Mouse (Mus musculus) lung, postnatal 0 days (tissue): Measurements from ENCODE around the gene Wnk3. TPM values are rescaled to one million over a fixed set of nuclear protein-coding genes. Genes with fewer than 3 reads are reported as not detected.
"Not testable (repeated sequence)": the region's sequence is repeated elsewhere in the genome, so short reads cannot be mapped to it uniquely, and the experiment has no call there.

Experiments used
- ATAC-seq: fragments of 200-750 bp; cut with Nextera tagmentation; 2 replicates; pipeline ENCODE4 v1.8.0; 2017; ENCODE audit warnings: moderate library complexity
- DNase-seq: peaks from one replicate; pipeline ENCODE4 v3.0.0-alpha.2; 2016; ENCODE audit warnings: low spot score
- H3K27ac ChIP-seq: fragments of 300-500 bp; sonication (generic); 2 replicates; pipeline ENCODE4 v1.5.1; 2014; ENCODE audit warnings: antibody characterized with exemption, mild to moderate bottlenecking, low read length, mixed read lengths
- H3K27me3 ChIP-seq: fragments of 300-500 bp; sonication (generic); replicated peaks from 2 replicates; pipeline ENCODE4 v1.6.1; 2014; ENCODE audit warnings: low read length, mixed read lengths; ENCODE audit not compliant: insufficient read depth
- H3K36me3 ChIP-seq: fragments of 300-500 bp; sonication (generic); 2 replicates; pipeline ENCODE4 v1.6.1; 2014; ENCODE audit warnings: low read length, mixed read lengths; ENCODE audit not compliant: insufficient read depth
- H3K4me1 ChIP-seq: fragments of 300-500 bp; sonication (generic); 2 replicates; pipeline ENCODE4 v1.6.1; 2014; ENCODE audit warnings: antibody characterized with exemption, low read depth, low read length, mixed read lengths; ENCODE audit not compliant: insufficient read depth
- H3K4me2 ChIP-seq: fragments of 300-500 bp; sonication (generic); replicated peaks from 2 replicates; pipeline ENCODE4 v1.6.1; 2014; ENCODE audit warnings: low read depth, mild to moderate bottlenecking, low read length, moderate library complexity, mixed read lengths
- H3K4me3 ChIP-seq: fragments of 300-500 bp; sonication (generic); 2 replicates; pipeline ENCODE4 v1.5.1; 2014; ENCODE audit warnings: low read depth, low read length
- H3K9ac ChIP-seq: fragments of 300-500 bp; sonication (generic); replicated peaks from 2 replicates; pipeline ENCODE4 v1.6.1; 2014; ENCODE audit warnings: low read depth, mild to moderate bottlenecking
- H3K9me3 ChIP-seq: fragments of 300-500 bp; sonication (generic); 2 replicates; pipeline ENCODE4 v1.6.1; 2016; ENCODE audit warnings: low read length, mixed read lengths
- CTCF ChIP-seq: IDR thresholded peaks from 2 replicates; pipeline ENCODE4 v1.5.1; 2016; ENCODE audit warnings: antibody characterized with exemption, mild to moderate bottlenecking
- EP300 ChIP-seq: IDR thresholded peaks from 2 replicates; pipeline ENCODE4 v1.6.1; 2016; ENCODE audit warnings: antibody characterized with exemption, mild to moderate bottlenecking, control low read depth
- WGBS: fragments of 180-500 bp; shearing (Covaris S2); extraction: QIAGEN DNeasy Blood & Tissue Kit; methylation state at CpG from one replicate; pipeline ENCODE4 v1.1.7; 2014; 5-methylcytosine and 5-hydroxymethylcytosine counted together
- polyA plus RNA-seq: library from polyadenylated mRNA; unstranded; fragments of >200 nt; fragmentation: Nextera tagmentation; extraction: Ambion mirVana; gene quantifications from 2 replicates; pipeline ENCODE4 v1.2.1, GENCODE M21; 2015

Wnk3 gene
- 0.08 and 0.18 TPM in 2 replicates for polyA plus RNA-seq

DNA sequence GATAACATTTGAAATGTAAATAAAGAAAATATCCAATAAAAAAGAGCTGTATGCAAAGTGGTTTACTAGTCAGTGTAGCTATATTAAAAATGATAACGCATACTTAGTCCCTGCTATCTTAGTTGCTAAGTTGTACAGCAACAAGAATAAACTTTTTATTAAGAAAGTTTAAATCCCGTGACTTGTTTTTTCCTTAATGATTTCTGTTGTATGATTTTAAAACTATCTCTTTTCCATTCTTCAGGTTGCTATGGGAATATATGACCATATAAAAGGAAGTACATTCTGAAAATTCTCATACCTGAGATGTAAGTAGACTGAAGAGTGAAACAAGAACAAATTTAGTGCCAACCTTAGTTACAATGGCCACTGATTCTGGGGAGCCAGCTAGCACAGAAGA lies at the start of gene Wnk3:
Gene Wnk3, plus strand, starts transcription at position 301 of the 400 bp plus-strand sequence.
- ATAC-seq (no peak), DNase-seq (no peak)
- no peak within 1 kb of the TSS for H3K9ac ChIP-seq
- no peak within 1 kb of the TSS for H3K4me2 ChIP-seq
- WGBS = 86% methylated on average over 2 of the region's 2 CpGs
- TF ChIP-seq CTCF (no peak), EP300 (no peak)
- H3K27me3 ChIP-seq = no peaks in the 10 kb centered on the region
- no peaks in the 10 kb centered on the region for H3K4me1 ChIP-seq
- no peak within 1 kb of the TSS for H3K27ac ChIP-seq
- H3K36me3 ChIP-seq = no peaks in the 10 kb centered on the region
- no peak within 1 kb of the TSS for H3K4me3 ChIP-seq
- H3K9me3 ChIP-seq = no peaks in the 10 kb centered on the region

- Histone ChIP-seq H3K9ac (no peak overlapping the region), H3K4me2 (no peak overlapping the region), H3K36me3 (no peaks in the 10 kb centered on the region), H3K9me3 (no peaks in the 10 kb centered on the region), H3K4me1 (no peaks in the 10 kb centered on the region), H3K27ac (no peak overlapping the region), H3K4me3 (no peak overlapping the region), H3K27me3 (no peaks in the 10 kb centered on the region)
- ATAC-seq (no peak), DNase-seq (no peak)
- WGBS = 47% methylated on average over 6 of the region's 6 CpGs
- TF ChIP-seq CTCF (no peak), EP300 (no peak)
These were observed 39.5 kb upstream of the Wnk3 start for GRCm38 (mm10) chrX:151158414-151158813.

GRCm38 (mm10) chrX:151168438-151169131 lies 29.3 kb upstream of the Wnk3 start:
- ATAC-seq = peak; percentile 79
- TF ChIP-seq EP300 = no peak
- no peak for TF ChIP-seq CTCF
- Histone ChIP-seq H3K36me3 (no peaks in the 10 kb centered on the region), H3K27ac (no peak overlapping the region), H3K4me2 (peak overlapping the region; percentile 65), H3K9me3 (no peaks in the 10 kb centered on the region), H3K27me3 (no peaks in the 10 kb centered on the region), H3K4me3 (peak overlapping the region; percentile 41; the same call in 1 of the 2 replicates), H3K4me1 (no peaks in the 10 kb centered on the region), H3K9ac (no peak overlapping the region)
- DNase-seq = peak; percentile 48
- WGBS = 9% methylated on average over 19 of the region's 25 CpGs

DNA sequence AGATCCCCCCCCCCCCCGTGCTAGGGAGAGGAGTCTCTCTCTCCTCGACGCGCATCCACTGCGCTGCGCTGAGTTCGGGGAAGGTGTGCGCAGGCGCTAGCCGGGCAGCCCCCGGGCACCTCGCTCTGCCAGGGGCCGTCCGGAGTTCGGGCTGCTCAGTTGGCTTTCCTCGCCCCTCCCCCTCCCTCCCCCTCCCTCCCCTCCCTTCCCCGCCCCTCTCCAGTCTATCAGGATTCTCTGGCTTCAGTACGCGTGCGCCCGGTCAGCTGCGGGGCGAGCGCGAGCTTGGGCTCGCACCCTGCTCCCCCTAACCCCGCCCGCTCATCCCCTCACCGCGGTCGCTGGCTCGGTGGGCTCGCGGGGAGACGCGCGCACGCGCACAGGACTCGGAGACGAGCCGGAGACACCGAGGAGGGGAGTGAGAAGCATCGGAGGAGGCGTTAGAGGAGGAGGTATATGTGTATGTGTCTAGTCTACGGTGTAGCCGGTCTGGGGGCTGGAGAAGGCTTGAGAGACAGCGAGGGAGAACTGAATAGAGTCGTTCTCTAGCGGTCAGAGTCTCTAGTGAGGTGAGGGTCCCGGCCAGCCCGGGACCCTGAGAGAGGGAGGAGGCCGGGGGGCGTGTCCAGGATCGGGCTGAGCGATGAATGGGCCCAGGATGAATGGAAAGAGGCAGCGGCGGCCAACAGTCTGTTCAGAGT lies 28.5 kb upstream of the Wnk3 start:
- TF ChIP-seq CTCF (no peak), EP300 (no peak)
- H3K4me2 ChIP-seq = peak overlapping the region; percentile 65
- H3K27ac ChIP-seq = no peak overlapping the region
- H3K27me3 ChIP-seq = no peaks in the 10 kb centered on the region
- no peaks in the 10 kb centered on the region for H3K36me3 ChIP-seq
- DNase-seq (peak; percentile 74), ATAC-seq (peak; percentile 88)
- no peaks in the 10 kb centered on the region for H3K4me1 ChIP-seq
- H3K4me3 ChIP-seq = peak overlapping the region; percentile 41
- WGBS = 10% methylated on average over 35 of the region's 58 CpGs
- H3K9ac ChIP-seq = no peak overlapping the region
- H3K9me3 ChIP-seq = no peaks in the 10 kb centered on the region

DNA sequence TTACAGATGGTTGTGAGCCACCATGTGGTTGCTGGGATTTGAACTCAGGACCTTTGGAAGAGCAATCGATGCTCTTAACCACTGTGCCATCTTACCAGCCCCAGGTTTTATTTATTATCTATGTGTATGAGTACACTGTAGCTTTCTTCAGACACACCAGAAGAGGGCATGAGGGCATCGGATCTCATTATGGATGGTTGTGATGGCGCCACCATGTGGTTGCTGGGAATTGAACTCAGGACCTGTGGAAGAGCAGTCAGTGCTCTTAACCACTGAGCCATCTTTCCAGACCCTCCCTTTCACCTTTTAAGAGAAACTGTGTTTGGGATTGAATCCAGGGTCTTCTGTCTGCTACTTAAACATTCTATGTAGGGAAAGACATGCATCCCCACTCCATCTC lies 24.7 kb upstream of the Wnk3 start:
- H3K4me3 ChIP-seq, DNase-seq, H3K4me1 ChIP-seq, H3K27ac ChIP-seq, H3K9me3 ChIP-seq, H3K27me3 ChIP-seq, H3K36me3 ChIP-seq, H3K9ac ChIP-seq, ATAC-seq, H3K4me2 ChIP-seq: not testable (repeated sequence)
- TF ChIP-seq CTCF = 0 out of 2 replicates have a peak, but pooled peaks have one; percentile 23
- 68% methylated on average over 3 of the region's 3 CpGs for WGBS

GRCm38 (mm10) chrX:151298329-151298728 lies 100.5 kb downstream of the Wnk3 start:
- Histone ChIP-seq H3K27ac (no peak overlapping the region), H3K9me3 (no peaks in the 10 kb centered on the region), H3K9ac (no peak overlapping the region), H3K4me2 (no peak overlapping the region), H3K4me1 (no peaks in the 10 kb centered on the region), H3K4me3 (no peak overlapping the region), H3K27me3 (no peaks in the 10 kb centered on the region), H3K36me3 (no peaks in the 10 kb centered on the region)
- TF ChIP-seq CTCF (no peak), EP300 (no peak)
- DNase-seq (no peak), ATAC-seq (no peak)
